Mouse (Mus musculus): ENCODE measurements around the gene Mib2. TPM values are rescaled to one million over a fixed set of nuclear protein-coding genes. Genes with fewer than 3 reads are reported as not detected.

The Mib2 gene
- total and polyA plus RNA-seq, 3 experiments: 19.0 to 66.5 (median 23.6) TPM

DNA sequence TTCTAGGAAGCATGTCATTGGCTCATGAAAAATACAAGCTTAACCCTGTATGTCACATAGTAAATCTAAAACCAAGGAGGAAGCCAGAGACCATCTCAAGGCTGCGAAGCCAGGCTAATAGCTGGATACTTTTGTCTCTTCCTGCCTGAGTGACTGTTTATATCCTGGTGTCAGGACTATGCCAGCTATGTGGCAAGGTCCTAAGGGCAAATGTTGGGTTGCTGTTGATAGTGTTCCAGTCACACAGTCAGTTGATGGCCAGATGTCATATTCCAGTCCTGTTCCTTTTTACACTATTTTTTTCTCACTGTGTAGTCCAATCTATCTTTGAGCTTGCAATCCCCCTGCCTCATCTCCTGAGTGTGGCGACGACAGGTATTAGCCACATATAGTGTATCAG is 55.7 kb downstream of the Mib2 start:
- Histone ChIP-seq H3K9ac (ENCODE audit: insufficient read depth, low read depth) (no peak overlapping the region), H3K4me2 (ENCODE audit: insufficient read depth, low read depth, poor library complexity, severe bottlenecking) (no peak overlapping the region), H3K9me3 (replicated peaks; ENCODE audit: low read length) (no peaks in the 10 kb centered on the region), H3K27ac (ENCODE audit: insufficient read depth, low read depth) (no peak overlapping the region), H3K36me3 (replicated peaks in 1 of 2; ENCODE audit: control insufficient read depth in 1 of 2, insufficient read depth in 1 of 2, low read length in 1 of 2) (peaks cover 63 to 85% of the 10 kb centered on the region in 2 experiments), H3K4me3 (replicated peaks in 1 of 3; ENCODE audit: low read depth in 2 of 3, low read length in 2 of 3, poor library complexity in 1 of 3) (no peak overlapping the region), H3K4me1 (ENCODE audit: control insufficient read depth in 1 of 2, insufficient read depth in 2 of 2) (peaks cover 0 to 19% of the 10 kb centered on the region in 2 experiments; a peak in 2 of 4 replicates), H3K79me2 (replicated peaks; ENCODE audit: control insufficient read depth, extremely low read depth, insufficient read depth, poor library complexity, severe bottlenecking) (no peaks in the 10 kb centered on the region), H3K27me3 (replicated peaks) (no peaks in the 10 kb centered on the region)
- DNase-seq (ENCODE audit: extremely low read depth): no peak
- TF ChIP-seq SMC3 (IDR thresholded peaks at IDR 0.05; ENCODE audit: low read depth, low read length) (no peak), RAD21 (IDR thresholded peaks at IDR 0.05; ENCODE audit: low read depth, low read length) (no peak), KAT2A (IDR thresholded peaks at IDR 0.05; ENCODE audit: insufficient replicate concordance, low read length) (no peak), TCF12 (IDR thresholded peaks at IDR 0.05; ENCODE audit: low read depth, low read length) (no peak), RCOR1 (conservative IDR thresholded peaks at IDR 0.05; ENCODE audit: low read depth, low read length) (no peak), USF1 (IDR thresholded peaks at IDR 0.05; ENCODE audit: low read depth, low read length) (no peak), NRF1 (IDR thresholded peaks at IDR 0.05; ENCODE audit: low read depth, low read length) (no peak), MAX (IDR thresholded peaks at IDR 0.05; ENCODE audit: low read length) (no peak), ZKSCAN1 (IDR thresholded peaks at IDR 0.05; ENCODE audit: borderline replicate concordance, low read depth, low read length) (no peak)
- dilution Hi-C loops (cut with MboI; ENCODE audit: extremely low pct_ligation_motif_present, extremely low pct_unique_long_range_greater_than_20kb, low sequenced_read_pairs) (no loop called here), in situ Hi-C loops (cut with MboI; ENCODE audit: low pct_ligation_motif_present, low pct_unique_long_range_greater_than_20kb, low sequenced_read_pairs) (no loop called here)

DNA sequence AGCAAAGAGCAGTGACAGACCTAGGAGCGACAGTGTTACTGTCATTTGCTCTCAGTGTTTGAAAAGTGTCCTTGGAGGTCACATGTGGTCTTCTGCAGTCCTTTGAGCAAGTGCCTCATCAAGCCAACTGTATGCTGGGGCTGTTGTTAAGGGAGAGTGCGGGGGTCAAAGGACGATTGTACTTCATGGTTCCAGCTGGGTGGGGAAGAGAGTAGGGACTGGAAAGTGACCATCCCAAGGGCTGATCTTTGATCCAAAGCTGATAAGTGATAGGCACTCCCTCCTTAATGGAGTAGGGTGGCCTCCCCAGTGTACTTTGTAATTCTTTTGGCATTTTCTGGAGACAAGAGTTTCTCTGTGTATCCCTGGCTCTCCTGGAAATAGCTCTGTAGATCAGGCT is 57.1 kb downstream of the Mib2 start:
- dilution Hi-C loops (cut with MboI; ENCODE audit: extremely low pct_ligation_motif_present, extremely low pct_unique_long_range_greater_than_20kb, low sequenced_read_pairs): no loop called here
- TF ChIP-seq ETS1 (conservative IDR thresholded peaks at IDR 0.05; ENCODE audit: low read depth, low read length) (no peak), ELF1 (IDR thresholded peaks at IDR 0.05; ENCODE audit: low read depth, low read length) (no peak), KAT2A (IDR thresholded peaks at IDR 0.05; ENCODE audit: insufficient replicate concordance, low read length) (no peak), SIN3A (IDR thresholded peaks at IDR 0.05; ENCODE audit: low read length) (no peak), CHD2 (IDR thresholded peaks at IDR 0.05; ENCODE audit: low read length) (no peak), NRF1 (IDR thresholded peaks at IDR 0.05; ENCODE audit: low read depth, low read length) (no peak), CHD1 (IDR thresholded peaks at IDR 0.05; ENCODE audit: low read depth, low read length) (no peak), POLR2AphosphoS2 (IDR thresholded peaks at IDR 0.05; ENCODE audit: low read depth, low read length) (no peak), GABPA (IDR thresholded peaks at IDR 0.05; ENCODE audit: insufficient replicate concordance, low read depth, low read length) (no peak)
- DNase-seq (ENCODE audit: extremely low read depth): no peak
- Histone ChIP-seq H3K79me2 (replicated peaks; ENCODE audit: control insufficient read depth, extremely low read depth, insufficient read depth, poor library complexity, severe bottlenecking) (no peaks in the 10 kb centered on the region; the same call in 1 of the 2 replicates), H3K4me2 (ENCODE audit: insufficient read depth, low read depth, poor library complexity, severe bottlenecking) (no peak overlapping the region), H3K4me3 (replicated peaks in 1 of 3; ENCODE audit: low read depth in 2 of 3, low read length in 2 of 3, poor library complexity in 1 of 3) (no peak overlapping the region), H3K36me3 (replicated peaks in 1 of 2; ENCODE audit: control insufficient read depth in 1 of 2, insufficient read depth in 1 of 2, low read length in 1 of 2) (peaks cover 50 to 81% of the 10 kb centered on the region in 2 experiments), H3K4me1 (ENCODE audit: control insufficient read depth in 1 of 2, insufficient read depth in 2 of 2) (peaks cover 0 to 22% of the 10 kb centered on the region in 2 experiments; a peak in 2 of 4 replicates), H3K27ac (ENCODE audit: insufficient read depth, low read depth) (no peak overlapping the region), H3K27me3 (replicated peaks) (no peaks in the 10 kb centered on the region), H3K9me3 (replicated peaks; ENCODE audit: low read length) (no peaks in the 10 kb centered on the region), H3K9ac (ENCODE audit: insufficient read depth, low read depth) (no peak overlapping the region)
- in situ Hi-C loops (cut with MboI; ENCODE audit: low pct_ligation_motif_present, low pct_unique_long_range_greater_than_20kb, low sequenced_read_pairs): no loop called here

All from CH12.LX (cell line).